Mouse (Mus musculus) stomach, embryonic 16.5 days (tissue): ENCODE measurements around the gene Fam83f. TPM values are rescaled to one million over a fixed set of nuclear protein-coding genes. Genes with fewer than 3 reads are reported as not detected.

Source experiments
- ATAC-seq: fragments of 200-750 bp; cut with Nextera tagmentation; 2 replicates; pipeline ENCODE4 v1.8.0; 2017; ENCODE audit warnings: moderate number of reproducible peaks, moderate TSS enrichment; ENCODE audit not compliant: insufficient read depth, low FRiP score
- H3K27ac ChIP-seq: fragments of 300-500 bp; sonication (generic); 2 replicates; pipeline ENCODE4 v1.5.1; 2014; ENCODE audit warnings: low read length
- H3K27me3 ChIP-seq: fragments of 300-500 bp; sonication (generic); 2 replicates; pipeline ENCODE4 v1.6.1; 2014; ENCODE audit warnings: low read length, control low read depth, mixed read lengths; ENCODE audit not compliant: control insufficient read depth, insufficient read depth
- H3K36me3 ChIP-seq: fragments of 300-500 bp; sonication (generic); 2 replicates; pipeline ENCODE4 v1.6.1; 2014; ENCODE audit warnings: low read length; ENCODE audit not compliant: control insufficient read depth, insufficient read depth
- H3K4me1 ChIP-seq: fragments of 300-500 bp; sonication (generic); 2 replicates; pipeline ENCODE4 v1.6.1; 2014; ENCODE audit warnings: low read length, control low read depth, mixed read lengths; ENCODE audit not compliant: control insufficient read depth, insufficient read depth
- H3K4me2 ChIP-seq: fragments of 300-500 bp; sonication (generic); 2 replicates; pipeline ENCODE4 v1.6.1; 2014; ENCODE audit warnings: low read depth, low read length, mixed read lengths
- H3K4me3 ChIP-seq: fragments of 300-500 bp; sonication (generic); replicated peaks from 2 replicates; pipeline ENCODE4 v1.5.1; 2014; ENCODE audit warnings: mild to moderate bottlenecking, low read length
- H3K9ac ChIP-seq: fragments of 300-500 bp; sonication (generic); 2 replicates; pipeline ENCODE4 v1.6.1; 2014; ENCODE audit warnings: low read length
- H3K9me3 ChIP-seq: fragments of 300-500 bp; sonication (generic); replicated peaks from 2 replicates; pipeline ENCODE4 v1.6.1; 2016; ENCODE audit warnings: low read length, control low read depth; ENCODE audit not compliant: control insufficient read depth
- WGBS: fragments of 180-500 bp; shearing (Covaris S2); extraction: QIAGEN DNeasy Blood & Tissue Kit; methylation state at CpG from one replicate; pipeline ENCODE4 v1.1.7; 2014; 5-methylcytosine and 5-hydroxymethylcytosine counted together
- polyA plus RNA-seq: library from polyadenylated mRNA; unstranded; fragments of >200 nt; fragmentation: Nextera tagmentation; extraction: Ambion mirVana; gene quantifications from 2 replicates; pipeline ENCODE4 v1.2.1, GENCODE M21; 2015

The Fam83f gene
- polyA plus RNA-seq, 1 experiment from 2014 or later: 22.0 TPM

GRCm38 (mm10) chr15:80710257-80710607 is 38.6 kb downstream of the Fam83f start:
- Histone ChIP-seq H3K27ac (peak overlapping the region; percentile 94), H3K9me3 (no peaks in the 10 kb centered on the region), H3K4me1 (peaks cover 21% of the 10 kb centered on the region), H3K4me2 (peak overlapping the region; percentile 48), H3K27me3 (no peaks in the 10 kb centered on the region), H3K36me3 (no peaks in the 10 kb centered on the region), H3K4me3 (peak overlapping the region; percentile 93), H3K9ac (no peak overlapping the region)
- 18% methylated on average over 5 of the region's 5 CpGs for WGBS
- no peak for ATAC-seq

GRCm38 (mm10) chr15:80710608-80711363 is 39.1 kb downstream of the Fam83f start, which contains the start of gene Tnrc6b:
Tnrc6b (plus strand) TSS chr15:80711313.
- under 1% methylated on average over 39 of the region's 39 CpGs for WGBS

GRCm38 (mm10) chr15:80711401-80712151 is 39.9 kb downstream of the Fam83f start:
- Histone ChIP-seq H3K27me3 (no peaks in the 10 kb centered on the region), H3K36me3 (no peaks in the 10 kb centered on the region), H3K4me2 (peak overlapping the region; percentile 53), H3K4me3 (peak overlapping the region; percentile 93), H3K27ac (peak overlapping the region; percentile 87), H3K9me3 (no peaks in the 10 kb centered on the region), H3K4me1 (peaks cover 19% of the 10 kb centered on the region), H3K9ac (peak overlapping the region; percentile 90)
- peak; percentile 11; the same call in 1 of the 2 replicates for ATAC-seq
- WGBS: under 1% methylated on average over 98 of the region's 106 CpGs

More at GRCm38 (mm10) chr15:80710608-80711363, 39.1 kb downstream of the Fam83f start, which contains the start of gene Tnrc6b:
- ATAC-seq: peak; percentile 95
- Histone ChIP-seq H3K4me3 (peak within 1 kb of the TSS; percentile 93), H3K4me1 (peaks cover 21% of the 10 kb centered on the region), H3K9me3 (no peaks in the 10 kb centered on the region), H3K9ac (peak within 1 kb of the TSS; percentile 90), H3K36me3 (no peaks in the 10 kb centered on the region), H3K4me2 (peak within 1 kb of the TSS; percentile 53), H3K27me3 (no peaks in the 10 kb centered on the region), H3K27ac (peak within 1 kb of the TSS; percentile 94)

GRCm38 (mm10) chr15:80714299-80714698 is 42.7 kb downstream of the Fam83f start:
- H3K4me2 ChIP-seq: no peak overlapping the region
- H3K9me3 ChIP-seq: no peaks in the 10 kb centered on the region
- no peak overlapping the region for H3K4me3 ChIP-seq
- ATAC-seq: no peak
- peaks cover 9% of the 10 kb centered on the region; the same call in 1 of the 2 replicates for H3K4me1 ChIP-seq
- 73% methylated on average over 4 of the region's 4 CpGs for whole genome bisulfite sequencing
- no peak overlapping the region for H3K9ac ChIP-seq
- no peaks in the 10 kb centered on the region for H3K36me3 ChIP-seq
- H3K27me3 ChIP-seq: no peaks in the 10 kb centered on the region
- no peak overlapping the region for H3K27ac ChIP-seq

GRCm38 (mm10) chr15:80716631-80717135 is 45.0 kb downstream of the Fam83f start:
- 71% methylated on average over 8 of the region's 8 CpGs for WGBS
- no peaks in the 10 kb centered on the region for H3K27me3 ChIP-seq
- ATAC-seq: no peak
- no peak overlapping the region for H3K4me2 ChIP-seq
- H3K27ac ChIP-seq: no peak overlapping the region
- no peaks in the 10 kb centered on the region for H3K9me3 ChIP-seq
- no peaks in the 10 kb centered on the region for H3K36me3 ChIP-seq
- no peak overlapping the region for H3K9ac ChIP-seq
- 0 out of 2 replicates have a peak, but pooled peaks cover 4% of the 10 kb centered on the region for H3K4me1 ChIP-seq
- no peak overlapping the region for H3K4me3 ChIP-seq

GRCm38 (mm10) chr15:80717431-80717830 is 45.8 kb downstream of the Fam83f start:
- 50% methylated on average over 1 of the region's 1 CpGs for WGBS
- Histone ChIP-seq H3K36me3 (no peaks in the 10 kb centered on the region), H3K4me3 (no peak overlapping the region), H3K27ac (no peak overlapping the region), H3K4me1 (0 out of 2 replicates have a peak, but pooled peaks cover 4% of the 10 kb centered on the region), H3K27me3 (no peaks in the 10 kb centered on the region), H3K9ac (no peak overlapping the region), H3K9me3 (no peaks in the 10 kb centered on the region), H3K4me2 (no peak overlapping the region)
- ATAC-seq: no peak

- Histone ChIP-seq H3K36me3 (no peaks in the 10 kb centered on the region), H3K27me3 (no peaks in the 10 kb centered on the region), H3K4me3 (no peak overlapping the region), H3K9me3 (no peaks in the 10 kb centered on the region), H3K9ac (no peak overlapping the region), H3K27ac (no peak overlapping the region), H3K4me1 (0 out of 2 replicates have a peak, but pooled peaks cover 4% of the 10 kb centered on the region), H3K4me2 (no peak overlapping the region)
- 43% methylated on average over 5 of the region's 5 CpGs for WGBS
- ATAC-seq: no peak
These were observed 48.6 kb downstream of the Fam83f start for GRCm38 (mm10) chr15:80720249-80720648.

GRCm38 (mm10) chr15:80721861-80722260 is 50.2 kb downstream of the Fam83f start:
- no peak overlapping the region for H3K4me3 ChIP-seq
- ATAC-seq: no peak
- no peaks in the 10 kb centered on the region for H3K9me3 ChIP-seq
- 77% methylated on average over 6 of the region's 6 CpGs for WGBS
- H3K9ac ChIP-seq: no peak overlapping the region
- H3K36me3 ChIP-seq: no peaks in the 10 kb centered on the region
- H3K27ac ChIP-seq: no peak overlapping the region
- H3K4me2 ChIP-seq: no peak overlapping the region
- no peaks in the 10 kb centered on the region for H3K27me3 ChIP-seq
- no peaks in the 10 kb centered on the region for H3K4me1 ChIP-seq

- no peak overlapping the region for H3K4me3 ChIP-seq
- no peak overlapping the region for H3K4me2 ChIP-seq
- no peak overlapping the region for H3K9ac ChIP-seq
- H3K4me1 ChIP-seq: no peaks in the 10 kb centered on the region
- H3K9me3 ChIP-seq: no peaks in the 10 kb centered on the region
- 51% methylated on average over 3 of the region's 3 CpGs for WGBS
- no peaks in the 10 kb centered on the region for H3K27me3 ChIP-seq
- H3K27ac ChIP-seq: no peak overlapping the region
- no peaks in the 10 kb centered on the region for H3K36me3 ChIP-seq
- no peak for ATAC-seq
These were observed 50.7 kb downstream of the Fam83f start for GRCm38 (mm10) chr15:80722366-80722765.
